Mouse (Mus musculus) MEL (cell line): ENCODE results near the gene Six1. TPM values are rescaled to one million over a fixed set of nuclear protein-coding genes. Genes with fewer than 3 reads are reported as not detected.
"Not testable (repeated sequence)": the region's sequence is repeated elsewhere in the genome, so short reads cannot be mapped to it uniquely, and the experiment has no call there.

Experiments used
- DNase-seq: peaks from one replicate; pipeline ENCODE4 v3.0.0; 2011; ENCODE audit warnings: low read depth, low spot score
- H3K27ac ChIP-seq: 2 replicates; pipeline ENCODE4 v1.5.1; 2012; ENCODE audit warnings: low read depth, mild to moderate bottlenecking, control low read depth, low read length, moderate library complexity; ENCODE audit not compliant: control insufficient read depth
- H3K27me3 ChIP-seq, 2 experiments: fragments of 150-350 bp in 1 of 2; sonication (generic) in 1 of 2; 2 replicates each; pipeline ENCODE4 v1.6.1; 2012; ENCODE audit warnings: low read length in 2 of 2, mild to moderate bottlenecking in 2 of 2, improper control_type of control experiment in 1 of 2, moderate library complexity in 1 of 2; ENCODE audit not compliant: insufficient read depth in 2 of 2, control insufficient read depth in 1 of 2
- H3K36me3 ChIP-seq, 2 experiments: 2 replicates each; pipeline ENCODE4 v1.6.1; 2012 to 2014; ENCODE audit warnings: low read length in 2 of 2, improper control_type of control experiment in 1 of 2, inconsistent platforms in 1 of 2, mild to moderate bottlenecking in 1 of 2; ENCODE audit not compliant: insufficient read depth in 2 of 2, control insufficient read depth in 1 of 2
- H3K4me1 ChIP-seq, 2 experiments: fragments of 150-350 bp in 1 of 2; sonication (generic) in 1 of 2; 2 replicates each; pipeline ENCODE4 v1.6.1; 2012; ENCODE audit warnings: low read length in 2 of 2, improper control_type of control experiment in 1 of 2, mild to moderate bottlenecking in 1 of 2; ENCODE audit not compliant: insufficient read depth in 2 of 2, control insufficient read depth in 1 of 2
- H3K4me3 ChIP-seq, 2 experiments: fragments of 150-350 bp in 1 of 2; sonication (generic) in 1 of 2; 2 replicates each; pipeline ENCODE4 v1.5.1; 2012; ENCODE audit warnings: low read depth in 2 of 2, low read length in 2 of 2, mild to moderate bottlenecking in 2 of 2, moderate library complexity in 2 of 2, control low read depth in 1 of 2, improper control_type of control experiment in 1 of 2; ENCODE audit not compliant: control insufficient read depth in 1 of 2, insufficient read depth in 1 of 2
- H3K79me2 ChIP-seq: 2 replicates; pipeline ENCODE4 v1.6.1; 2012; ENCODE audit warnings: mild to moderate bottlenecking, low read length, moderate library complexity; ENCODE audit not compliant: control insufficient read depth, poor library complexity, insufficient read depth
- H3K9ac ChIP-seq: 2 replicates; pipeline ENCODE4 v1.6.1; 2012; ENCODE audit warnings: low read depth, mild to moderate bottlenecking, control low read depth, low read length, moderate library complexity; ENCODE audit not compliant: control insufficient read depth, poor library complexity, severe bottlenecking
- H3K9me3 ChIP-seq: fragments of 150-350 bp; sonication (generic); replicated peaks from 2 replicates; pipeline ENCODE4 v1.6.1; 2012; ENCODE audit warnings: mild to moderate bottlenecking, low read length, improper control_type of control experiment, moderate library complexity; ENCODE audit not compliant: insufficient read depth
- BHLHE40 ChIP-seq: IDR thresholded peaks from 2 replicates; pipeline ENCODE4 v1.6.1; 2012; ENCODE audit warnings: low read depth, mild to moderate bottlenecking, inconsistent platforms, low read length, improper control_type of control experiment, borderline replicate concordance
- CHD1 ChIP-seq: IDR thresholded peaks from 2 replicates; pipeline ENCODE4 v1.6.1; 2012; ENCODE audit warnings: low read depth, mild to moderate bottlenecking, inconsistent platforms, low read length, improper control_type of control experiment
- CHD2 ChIP-seq: IDR thresholded peaks from 2 replicates; pipeline ENCODE4 v1.6.1; 2011; ENCODE audit warnings: low read length, improper control_type of control experiment
- CTCF ChIP-seq, 3 experiments: IDR thresholded peaks in 2 of 3; conservative IDR thresholded peaks in 1 of 3; 2 replicates each; pipeline ENCODE4 v1.5.1; 2011 to 2012; ENCODE audit warnings: low read length in 3 of 3, low read depth in 2 of 3, mild to moderate bottlenecking in 2 of 3, improper control_type of control experiment in 1 of 3, inconsistent platforms in 1 of 3, mixed read lengths in 1 of 3, moderate library complexity in 1 of 3; ENCODE audit not compliant: control insufficient read depth in 1 of 3, insufficient read depth in 1 of 3, poor library complexity in 1 of 3, severe bottlenecking in 1 of 3
- E2F4 ChIP-seq: IDR thresholded peaks from 2 replicates; pipeline ENCODE4 v1.6.1; 2011; ENCODE audit warnings: low read depth, low read length, improper control_type of control experiment, borderline replicate concordance
- EP300 ChIP-seq, 2 experiments: IDR thresholded peaks; 2 replicates each; pipeline ENCODE4 v1.6.1; 2011; ENCODE audit warnings: improper control_type of control experiment in 2 of 2, low read length in 2 of 2, low read depth in 1 of 2, mild to moderate bottlenecking in 1 of 2
- ETS1 ChIP-seq: IDR thresholded peaks from 2 replicates; pipeline ENCODE4 v1.6.1; 2012; ENCODE audit warnings: low read depth, mild to moderate bottlenecking, inconsistent platforms, low read length, improper control_type of control experiment, moderate library complexity
- HCFC1 ChIP-seq: IDR thresholded peaks from 2 replicates; pipeline ENCODE4 v1.6.1; 2012; ENCODE audit warnings: low read depth, mild to moderate bottlenecking, inconsistent platforms, low read length, improper control_type of control experiment, moderate library complexity
- MAX ChIP-seq: IDR thresholded peaks from 2 replicates; pipeline ENCODE4 v1.6.1; 2011; ENCODE audit warnings: low read length, improper control_type of control experiment
- MEF2A ChIP-seq: IDR thresholded peaks from 2 replicates; pipeline ENCODE4 v1.6.1; 2014; ENCODE audit warnings: low read depth, mild to moderate bottlenecking, inconsistent platforms, low read length, improper control_type of control experiment; ENCODE audit not compliant: poor library complexity, insufficient replicate concordance, severe bottlenecking; ENCODE audit errors: extremely low read depth
- MXI1 ChIP-seq: IDR thresholded peaks from 2 replicates; pipeline ENCODE4 v1.6.1; 2011; ENCODE audit warnings: mild to moderate bottlenecking, low read depth, low read length, improper control_type of control experiment
- MYB ChIP-seq: IDR thresholded peaks from 2 replicates; pipeline ENCODE4 v1.6.1; 2011; ENCODE audit warnings: mild to moderate bottlenecking, low read depth, low read length, improper control_type of control experiment
- MYC ChIP-seq: IDR thresholded peaks from 2 replicates; pipeline ENCODE4 v1.6.1; 2011; ENCODE audit warnings: low read depth, mild to moderate bottlenecking, low read length, improper control_type of control experiment, moderate library complexity
- POLR2AphosphoS2 ChIP-seq: IDR thresholded peaks from 2 replicates; pipeline ENCODE4 v1.6.1; 2011; ENCODE audit warnings: low read length, improper control_type of control experiment
- RCOR1 ChIP-seq: IDR thresholded peaks from 2 replicates; pipeline ENCODE4 v1.6.1; 2012; ENCODE audit warnings: low read depth, mild to moderate bottlenecking, inconsistent platforms, low read length, improper control_type of control experiment
- SMC3 ChIP-seq: IDR thresholded peaks from 2 replicates; pipeline ENCODE4 v1.6.1; 2011; ENCODE audit warnings: low read depth, low read length, improper control_type of control experiment
- TAL1 ChIP-seq: IDR thresholded peaks from 2 replicates; pipeline ENCODE4 v1.6.1; 2012; ENCODE audit warnings: mild to moderate bottlenecking, inconsistent platforms, low read length, moderate library complexity, mixed read lengths
- TCF12 ChIP-seq: IDR thresholded peaks from 2 replicates; pipeline ENCODE4 v1.6.1; 2014; ENCODE audit warnings: low read depth, mild to moderate bottlenecking, inconsistent platforms, low read length, improper control_type of control experiment, moderate library complexity
- UBTF ChIP-seq: IDR thresholded peaks from 2 replicates; pipeline ENCODE4 v1.6.1; 2012; ENCODE audit warnings: low read depth, mild to moderate bottlenecking, inconsistent platforms, low read length, improper control_type of control experiment, moderate library complexity, borderline replicate concordance; ENCODE audit not compliant: insufficient read depth
- USF1 ChIP-seq: IDR thresholded peaks from 2 replicates; pipeline ENCODE4 v1.6.1; 2014; ENCODE audit warnings: low read depth, mild to moderate bottlenecking, inconsistent platforms, low read length, improper control_type of control experiment, moderate library complexity
- USF2 ChIP-seq, 2 experiments: IDR thresholded peaks; 2 replicates each; pipeline ENCODE4 v1.6.1; 2011 to 2012; ENCODE audit warnings: improper control_type of control experiment in 2 of 2, low read length in 2 of 2, borderline replicate concordance in 1 of 2, inconsistent platforms in 1 of 2, low read depth in 1 of 2, mild to moderate bottlenecking in 1 of 2; ENCODE audit not compliant: insufficient read depth in 1 of 2
- ZC3H11A ChIP-seq: IDR thresholded peaks from 2 replicates; pipeline ENCODE4 v1.6.1; 2012; ENCODE audit warnings: low read depth, mild to moderate bottlenecking, inconsistent platforms, low read length, improper control_type of control experiment
- ZKSCAN1 ChIP-seq: IDR thresholded peaks from 2 replicates; pipeline ENCODE4 v1.6.1; 2012; ENCODE audit warnings: low read depth, mild to moderate bottlenecking, inconsistent platforms, low read length, improper control_type of control experiment, moderate library complexity
- ZNF384 ChIP-seq: IDR thresholded peaks from 2 replicates; pipeline ENCODE4 v1.6.1; 2012; ENCODE audit warnings: low read depth, mild to moderate bottlenecking, inconsistent platforms, low read length, improper control_type of control experiment
- polyA plus RNA-seq, 2 experiments: library from polyadenylated mRNA; stranded (reverse) in 1 of 2; unstranded in 1 of 2; fragments of >175 nt in 1 of 2; fragments of >200 nt in 1 of 2; gene quantifications; 2 replicates each; pipeline versions ENCODE4 v1.2.1 to v1.2.4; 2012; ENCODE audit warnings: low replicate concordance in 2 of 2, low read depth in 1 of 2; ENCODE audit not compliant: insufficient read length in 2 of 2, insufficient read depth in 1 of 2, missing spikeins in 1 of 2
- total RNA-seq: library from RNA; depleted of rRNA; stranded (reverse); fragments of 300-350 nt; gene quantifications from 2 replicates; pipeline ENCODE4 v1.2.3, GENCODE M21; 2012; rRNA removed

The Six1 gene
- total RNA-seq (not detected in 2 replicates), polyA plus RNA-seq (not detected)

DNA sequence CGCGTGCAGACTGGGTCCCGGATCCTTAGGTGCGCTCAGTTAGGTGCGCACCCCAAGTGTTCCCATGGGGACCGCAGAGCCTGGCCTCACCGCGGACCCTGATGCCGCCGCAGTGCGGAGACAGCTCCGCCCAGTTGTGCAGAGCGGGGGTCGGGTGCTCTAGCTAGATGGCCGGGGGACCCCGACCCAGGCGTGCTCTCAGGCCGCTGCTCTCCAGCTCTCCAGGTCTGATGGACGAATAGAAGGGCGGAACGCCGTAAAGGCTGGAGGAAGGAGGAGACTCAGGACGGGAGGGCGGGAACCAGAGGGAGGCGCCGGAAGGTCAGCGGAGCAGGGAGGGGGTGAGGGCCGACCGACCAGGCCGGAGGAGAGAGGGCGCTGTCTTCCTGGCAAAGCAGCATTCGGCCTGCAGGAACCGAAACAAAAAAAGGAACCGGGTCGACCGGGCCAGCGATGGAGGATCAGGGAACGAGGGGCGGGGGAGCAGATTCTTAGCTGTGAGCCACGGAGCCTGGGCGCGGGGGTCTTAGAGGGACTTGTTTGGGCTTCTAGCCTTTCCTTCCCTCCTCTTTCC lies at the start of gene Six1:
Gene Six1 (minus strand): TSS at position 220 of the 574 bp plus-strand sequence.
- Histone ChIP-seq H3K27ac (no peak within 1 kb of the TSS), H3K4me1 (no peaks in the 10 kb centered on the region), H3K4me3 (no peak within 1 kb of the TSS), H3K9ac (no peak within 1 kb of the TSS), H3K79me2 (no peaks in the 10 kb centered on the region), H3K9me3 (no peaks in the 10 kb centered on the region), H3K36me3 (no peaks in the 10 kb centered on the region), H3K27me3 (no peaks in the 10 kb centered on the region)
- DNase-seq, result no peak
- TF ChIP-seq CHD1 (no peak), CHD2 (no peak), ZC3H11A (no peak), POLR2AphosphoS2 (no peak), ZNF384 (no peak), MYB (no peak), ZKSCAN1 (no peak), USF2 (IDR thresholded peaks at IDR 0.05; ENCODE audit: borderline replicate concordance in 1 of 2, insufficient read depth in 1 of 2, low read depth in 1 of 2, low read length in 2 of 2) (no peak), TCF12 (no peak), TAL1 (no peak), E2F4 (no peak), HCFC1 (no peak), USF1 (no peak), MXI1 (no peak)

DNA sequence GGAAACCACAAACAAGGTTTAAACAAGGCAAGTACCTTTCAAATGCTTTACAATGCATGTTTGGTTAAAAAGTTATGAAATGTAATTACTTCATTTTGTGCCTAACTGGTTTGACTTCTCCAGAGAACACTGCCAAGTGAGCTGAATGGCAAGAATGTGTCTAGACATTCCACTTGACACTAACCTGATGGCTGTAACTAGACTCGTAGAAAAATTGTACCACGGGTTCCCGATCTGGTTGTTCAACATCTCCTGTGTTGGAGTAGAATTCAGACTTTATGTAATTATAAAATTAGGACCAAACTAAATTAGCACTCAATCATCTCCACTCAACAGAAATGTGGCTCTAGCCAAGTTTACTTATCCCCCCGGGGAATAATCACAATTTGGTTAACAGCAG lies 44.9 kb upstream of the Six1 start:
- H3K79me2 ChIP-seq, result no peaks in the 10 kb centered on the region
- H3K9ac ChIP-seq, result no peak overlapping the region
- H3K4me3 ChIP-seq, result no peak overlapping the region
- DNase-seq, result no peak
- no peaks in the 10 kb centered on the region for H3K9me3 ChIP-seq
- no peaks in the 10 kb centered on the region for H3K36me3 ChIP-seq
- no peaks in the 10 kb centered on the region for H3K4me1 ChIP-seq
- no peaks in the 10 kb centered on the region; a peak in 1 of 4 replicates for H3K27me3 ChIP-seq
- no peak for TF ChIP-seq CTCF (IDR thresholded peaks at IDR 0.05 in 2 of 3, conservative IDR thresholded peaks at IDR 0.05 in 1 of 3; ENCODE audit: control insufficient read depth in 1 of 3, insufficient read depth in 1 of 3, low read depth in 2 of 3, low read length in 3 of 3, poor library complexity in 1 of 3, severe bottlenecking in 1 of 3)
- TF ChIP-seq MYC, result no peak
- TF ChIP-seq RCOR1, result no peak
- TF ChIP-seq SMC3, result no peak
- no peak for TF ChIP-seq USF2 (IDR thresholded peaks at IDR 0.05; ENCODE audit: borderline replicate concordance in 1 of 2, insufficient read depth in 1 of 2, low read depth in 1 of 2, low read length in 2 of 2)
- TF ChIP-seq MEF2A, result no peak
- no peak for TF ChIP-seq MAX
- TF ChIP-seq UBTF, result no peak
- TF ChIP-seq ZKSCAN1, result no peak
- TF ChIP-seq CHD1, result no peak
- TF ChIP-seq MXI1, result no peak
- no peak for TF ChIP-seq ETS1
- no peak for TF ChIP-seq BHLHE40
- no peak for TF ChIP-seq USF1
- no peak for TF ChIP-seq EP300 (IDR thresholded peaks at IDR 0.05; ENCODE audit: low read depth in 1 of 2, low read length in 2 of 2)
- H3K27ac ChIP-seq, result no peak overlapping the region

DNA sequence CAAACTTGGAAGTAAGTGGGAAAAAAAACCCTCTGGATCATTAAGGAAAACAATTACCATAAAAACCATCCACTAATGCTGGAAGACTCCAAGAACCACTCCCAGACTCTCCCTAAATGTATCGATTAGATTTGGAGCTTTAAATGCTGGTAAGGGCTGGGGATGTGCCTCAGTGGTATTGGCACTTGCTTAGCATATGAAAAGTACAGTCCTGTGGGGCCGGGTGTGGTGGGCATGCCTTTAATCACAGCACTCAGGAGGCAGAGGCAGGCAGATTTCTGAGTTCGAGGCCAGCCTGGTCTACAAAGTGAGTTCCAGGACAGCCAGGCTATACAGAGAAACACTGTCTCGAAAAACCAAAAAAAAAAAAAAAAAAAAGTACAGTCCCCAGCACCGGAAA lies 42.5 kb upstream of the Six1 start:
- not testable (repeated sequence) for H3K9me3 ChIP-seq, H3K27ac ChIP-seq, H3K36me3 ChIP-seq, H3K4me3 ChIP-seq, H3K4me1 ChIP-seq, DNase-seq, H3K79me2 ChIP-seq, H3K27me3 ChIP-seq, H3K9ac ChIP-seq
